Mouse (Mus musculus) hindbrain, embryonic 11.5 days (tissue): ENCODE measurements at regions not wholly inside any gene's neighbourhood (a gene's known extent, or its start where the extent isn't known, plus 50 kb on each side); places are given as distances from the start of the nearest gene placed in this dataset.

Experiments used
- ATAC-seq: fragments of 200-750 bp; cut with Nextera tagmentation; 2 replicates; pipeline ENCODE4 v1.8.0; 2017; ENCODE audit warnings: mild to moderate bottlenecking, moderate TSS enrichment, moderate library complexity; ENCODE audit not compliant: low FRiP score
- DNase-seq: peaks from one replicate; pipeline ENCODE4 v3.0.0-alpha.2; 2015; ENCODE audit warnings: low spot score
- H3K27ac ChIP-seq: fragments of 300-500 bp; sonication (generic); 2 replicates; pipeline ENCODE4 v1.5.1; 2014; ENCODE audit warnings: mild to moderate bottlenecking, low read depth, low read length
- H3K27me3 ChIP-seq: fragments of 300-500 bp; sonication (generic); 2 replicates; pipeline ENCODE4 v1.6.1; 2014; ENCODE audit warnings: mild to moderate bottlenecking, low read length, moderate library complexity, mixed read lengths; ENCODE audit not compliant: control insufficient read depth, insufficient read depth
- H3K36me3 ChIP-seq: fragments of 300-500 bp; sonication (generic); 2 replicates; pipeline ENCODE4 v1.6.1; 2014; ENCODE audit warnings: mild to moderate bottlenecking, low read length, moderate library complexity, mixed read lengths; ENCODE audit not compliant: control insufficient read depth, insufficient read depth
- H3K4me1 ChIP-seq: fragments of 300-500 bp; sonication (generic); replicated peaks from 2 replicates; pipeline ENCODE4 v1.6.1; 2014; ENCODE audit warnings: low read length, mixed read lengths; ENCODE audit not compliant: control insufficient read depth, insufficient read depth
- H3K4me2 ChIP-seq: fragments of 300-500 bp; sonication (generic); replicated peaks from 2 replicates; pipeline ENCODE4 v1.6.1; 2014; ENCODE audit warnings: mild to moderate bottlenecking, low read depth, low read length
- H3K4me3 ChIP-seq: fragments of 300-500 bp; sonication (generic); 2 replicates; pipeline ENCODE4 v1.5.1; 2014; ENCODE audit warnings: low read depth, low read length
- H3K9ac ChIP-seq: fragments of 300-500 bp; sonication (generic); 2 replicates; pipeline ENCODE4 v1.6.1; 2014; ENCODE audit warnings: low read depth, low read length
- H3K9me3 ChIP-seq: fragments of 300-500 bp; sonication (generic); 2 replicates; pipeline ENCODE4 v1.6.1; 2016; ENCODE audit warnings: low read length; ENCODE audit not compliant: control insufficient read depth
- WGBS: fragments of 180-500 bp; shearing (Covaris S2); extraction: QIAGEN DNeasy Blood & Tissue Kit; methylation state at CpG from one replicate; pipeline ENCODE4 v1.1.7; 2014; 5-methylcytosine and 5-hydroxymethylcytosine counted together

DNA sequence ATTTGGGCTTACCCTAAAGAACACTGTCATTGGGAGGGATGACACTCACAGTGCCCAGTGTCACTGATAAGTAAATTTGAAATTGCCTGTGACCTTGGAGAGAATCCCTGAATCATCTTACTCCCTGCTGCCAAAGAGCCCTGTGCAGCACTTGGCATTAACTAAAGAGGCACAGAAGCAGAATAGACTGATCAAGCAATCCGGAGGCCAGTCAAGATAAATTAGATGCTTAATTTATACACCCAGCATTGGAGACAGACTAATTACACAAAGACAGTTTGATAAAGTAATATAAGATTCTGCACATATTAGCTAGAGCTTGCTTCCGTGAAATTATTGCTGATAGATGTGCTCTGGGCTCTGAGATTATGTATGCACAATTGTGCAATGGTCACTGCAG lies 847.6 kb downstream of the Cdh11 start:
- H3K4me2 ChIP-seq, result no peak overlapping the region
- no peak overlapping the region for H3K4me3 ChIP-seq
- no peaks in the 10 kb centered on the region for H3K27me3 ChIP-seq
- no peak overlapping the region for H3K27ac ChIP-seq
- no peaks in the 10 kb centered on the region for H3K4me1 ChIP-seq
- no peaks in the 10 kb centered on the region for H3K36me3 ChIP-seq
- H3K9ac ChIP-seq, result no peak overlapping the region
- WGBS, result 85% methylated on average over 2 of the region's 2 CpGs
- no peaks in the 10 kb centered on the region for H3K9me3 ChIP-seq
- DNase-seq (no peak), ATAC-seq (no peak)

DNA sequence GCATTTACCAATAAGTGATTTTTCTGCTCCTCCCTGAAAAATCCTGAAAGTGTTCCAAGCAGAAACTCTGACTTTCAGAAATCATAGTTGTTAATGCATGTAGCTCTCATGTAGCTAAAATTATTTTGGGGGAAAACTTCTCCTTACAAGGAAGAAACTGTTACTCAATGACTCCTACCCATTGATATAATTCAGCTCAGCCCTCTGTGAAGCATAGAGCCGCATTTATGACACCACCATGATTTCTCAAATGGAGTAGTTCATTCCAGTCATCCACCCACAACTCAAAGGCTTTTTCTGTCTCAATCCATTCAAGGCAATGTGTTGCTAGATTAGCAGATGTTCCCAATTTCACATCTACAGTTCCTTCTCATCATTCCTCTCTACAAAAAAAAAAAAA lies 871.8 kb downstream of the Cdh11 start:
- Histone ChIP-seq H3K4me2 (no peak overlapping the region), H3K36me3 (no peaks in the 10 kb centered on the region), H3K4me1 (no peaks in the 10 kb centered on the region), H3K27ac (no peak overlapping the region), H3K4me3 (no peak overlapping the region), H3K9ac (no peak overlapping the region), H3K9me3 (no peaks in the 10 kb centered on the region), H3K27me3 (no peaks in the 10 kb centered on the region)
- DNase-seq (no peak), ATAC-seq (no peak)
- WGBS, result 95% methylated on average over 1 of the region's 1 CpGs
